Mouse (Mus musculus) megakaryocyte, embryonic 14.5 days (primary cell): Measurements from ENCODE around the gene Fmo2.

Experiments used
- FLI1 ChIP-seq: IDR thresholded peaks from 2 replicates; pipeline ENCODE4 v1.6.1; 2012; ENCODE audit warnings: low read length, inconsistent platforms, mixed read lengths
- GATA1 ChIP-seq: IDR thresholded peaks from 3 replicates; pipeline ENCODE4 v1.6.1; 2012; ENCODE audit warnings: mixed read lengths, low read length, inconsistent platforms, borderline replicate concordance

- TF ChIP-seq GATA1 (no peak), FLI1 (no peak)
Observed at GRCm38 (mm10) chr1:162893014-162893413, 5.5 kb downstream of the Fmo2 start.
